Mouse (Mus musculus): Measurements from ENCODE around the gene Cep55.

Cep55 gene

GRCm38 (mm10) chr19:38109506-38110242, 54.9 kb downstream of the Cep55 start:
- no peak for DNase-seq

- no peak for DNase-seq
Measured at GRCm38 (mm10) chr19:38111056-38111455, 56.2 kb downstream of the Cep55 start.

- DNase-seq = no peak
Measured at GRCm38 (mm10) chr19:38112575-38112974, 57.8 kb downstream of the Cep55 start.

- no peak for DNase-seq
Measured at GRCm38 (mm10) chr19:38114834-38115491, 60.2 kb downstream of the Cep55 start.

- DNase-seq = no peak
Measured at GRCm38 (mm10) chr19:38120123-38120760, 65.4 kb downstream of the Cep55 start.

- DNase-seq = no peak
Measured at GRCm38 (mm10) chr19:38123921-38124320, 69.1 kb downstream of the Cep55 start.
